Mouse (Mus musculus) T-helper 2 cell (primary cell): ENCODE measurements at regions not wholly inside any gene's neighbourhood (a gene's known extent, or its start where the extent isn't known, plus 50 kb on each side); places are given as distances from the start of the nearest gene placed in this dataset.

ENCODE experiments used
- in situ Hi-C: fragments of 300-600 bp; cut with MboI, MseI; formaldehyde crosslinking; loops from one replicate; pipeline ENCODE4 v1.15.1; 2025; ENCODE audit warnings: high pct_unique_total_duplicates

GRCm38 (mm10) chr12:86830247-86830585 lies 54.4 kb downstream of the Irf2bpl start:
- in situ Hi-C loops, result no loop called here

DNA sequence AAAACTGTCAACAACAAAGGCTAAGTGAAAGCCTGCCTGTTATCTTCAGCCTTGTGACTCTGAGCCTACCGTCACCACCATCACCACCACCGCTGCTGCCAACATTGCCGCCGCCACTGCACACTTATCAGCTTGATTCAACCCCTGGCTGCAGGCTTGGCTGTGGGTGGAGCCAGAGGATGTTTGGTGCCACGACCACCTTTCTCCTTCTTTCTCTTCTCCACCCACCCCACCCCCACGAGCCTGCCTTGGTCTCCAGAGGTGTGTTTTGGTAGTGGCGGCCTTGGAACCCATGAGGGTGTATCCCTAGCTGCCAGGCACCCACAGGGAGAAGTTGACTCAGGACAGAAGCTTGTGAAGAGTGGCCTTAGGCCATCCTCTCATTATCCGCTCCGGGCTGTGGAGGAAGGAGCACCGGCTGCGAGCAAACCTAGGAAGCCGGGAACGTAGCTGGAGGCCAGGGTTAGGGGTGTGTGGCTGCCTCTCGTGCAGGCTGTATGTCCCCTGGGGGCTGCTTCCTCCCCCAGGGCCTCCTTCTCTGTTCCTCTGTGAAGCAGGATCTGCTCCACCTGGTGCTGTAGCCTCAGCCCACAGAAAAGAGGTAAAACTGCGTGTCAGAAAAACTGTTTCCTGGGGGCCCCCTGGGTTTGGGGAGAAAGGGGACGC lies 54.9 kb downstream of the Irf2bpl start:
- in situ Hi-C loops, result no loop called here

DNA sequence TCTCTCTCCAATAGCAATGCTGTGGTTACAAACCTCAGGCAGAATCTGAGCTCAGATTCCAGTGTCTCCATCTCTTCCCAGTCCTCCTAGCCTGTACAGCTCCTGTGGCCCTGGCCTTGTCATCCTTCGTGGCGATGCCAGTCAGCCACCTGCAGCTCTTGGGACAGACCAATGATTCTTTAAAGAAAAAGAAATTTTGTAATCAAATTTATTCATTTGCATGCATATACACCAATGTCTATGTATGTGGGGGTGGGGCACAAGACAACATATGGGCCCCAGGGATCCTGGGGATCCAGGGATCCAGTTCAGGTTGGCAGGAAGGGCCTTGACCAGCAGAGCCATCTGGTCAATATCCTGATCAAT lies 57.4 kb downstream of the Irf2bpl start:
- in situ Hi-C loops, result no loop called here

- in situ Hi-C loops, result no loop called here
Measured at GRCm38 (mm10) chr12:86826420-86827240, 58.0 kb downstream of the Irf2bpl start.

- in situ Hi-C loops, result no loop called here
Measured at GRCm38 (mm10) chr12:86825584-86826419, 58.8 kb downstream of the Irf2bpl start.

- in situ Hi-C loops, result no loop called here
Measured at GRCm38 (mm10) chr12:86824860-86825583, 59.6 kb downstream of the Irf2bpl start.

GRCm38 (mm10) chr12:86823855-86824589 lies 60.6 kb downstream of the Irf2bpl start:
- in situ Hi-C loops, result no loop called here

DNA sequence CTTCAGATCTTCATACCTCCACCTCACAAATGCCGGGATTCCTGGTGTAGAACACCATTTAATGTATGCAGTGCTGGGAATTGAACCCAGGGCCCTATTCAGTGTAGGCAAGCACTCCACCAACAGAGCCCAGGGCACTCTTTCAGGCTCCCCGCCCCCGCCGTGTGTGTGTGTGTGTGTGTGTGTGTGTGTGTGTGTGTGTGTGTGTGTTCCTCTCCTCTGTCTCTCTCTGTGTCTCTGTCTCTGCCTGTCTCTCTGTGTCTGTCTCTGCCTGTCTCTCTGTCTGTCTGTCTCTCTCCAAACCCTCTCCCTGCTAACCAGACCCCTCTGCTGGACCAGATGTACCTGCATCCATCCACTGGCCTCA lies 61.1 kb downstream of the Irf2bpl start:
- in situ Hi-C loops, result no loop called here

- in situ Hi-C loops, result no loop called here
Measured at GRCm38 (mm10) chr12:86821183-86821582, 63.4 kb downstream of the Irf2bpl start.

- in situ Hi-C loops, result no loop called here
Measured at GRCm38 (mm10) chr12:86819568-86819967, 65.0 kb downstream of the Irf2bpl start.

GRCm38 (mm10) chr12:86819163-86819562 lies 65.4 kb downstream of the Irf2bpl start:
- in situ Hi-C loops, result no loop called here

DNA sequence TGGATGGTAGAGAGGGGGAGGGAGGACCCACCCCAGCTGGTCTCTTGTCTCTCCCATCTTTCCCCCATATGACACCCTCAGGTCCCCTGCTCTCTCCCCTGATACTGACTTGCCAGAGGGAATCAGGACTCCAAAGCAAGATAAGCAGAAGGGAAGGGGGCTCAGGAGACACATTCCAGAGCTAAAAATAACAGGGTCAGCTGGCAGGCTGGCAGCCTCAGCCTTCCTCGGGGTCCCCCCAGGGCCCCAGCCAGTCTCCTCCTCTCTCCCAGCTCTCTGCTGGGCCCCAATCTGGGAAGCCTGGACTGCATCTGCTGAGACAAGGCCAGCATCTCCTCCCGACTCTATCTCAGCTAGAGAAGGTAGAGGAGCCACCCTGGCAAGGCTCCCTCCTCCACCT lies 66.4 kb downstream of the Irf2bpl start:
- in situ Hi-C loops, result no loop called here

GRCm38 (mm10) chr12:86816702-86817610 lies 67.6 kb downstream of the Irf2bpl start:
- in situ Hi-C loops, result no loop called here

GRCm38 (mm10) chr12:86816171-86816701 lies 68.4 kb downstream of the Irf2bpl start:
- in situ Hi-C loops, result no loop called here

GRCm38 (mm10) chr12:86814740-86815139 lies 69.9 kb downstream of the Irf2bpl start:
- in situ Hi-C loops, result loop anchor here (5.0 kb wide), 1 partner anchor 68 kb away; the partner anchor contains the start of gene Irf2bpl
